Comparison of ENCODE assay signal across 21 mouse cellular contexts in the genomic region with DNA sequence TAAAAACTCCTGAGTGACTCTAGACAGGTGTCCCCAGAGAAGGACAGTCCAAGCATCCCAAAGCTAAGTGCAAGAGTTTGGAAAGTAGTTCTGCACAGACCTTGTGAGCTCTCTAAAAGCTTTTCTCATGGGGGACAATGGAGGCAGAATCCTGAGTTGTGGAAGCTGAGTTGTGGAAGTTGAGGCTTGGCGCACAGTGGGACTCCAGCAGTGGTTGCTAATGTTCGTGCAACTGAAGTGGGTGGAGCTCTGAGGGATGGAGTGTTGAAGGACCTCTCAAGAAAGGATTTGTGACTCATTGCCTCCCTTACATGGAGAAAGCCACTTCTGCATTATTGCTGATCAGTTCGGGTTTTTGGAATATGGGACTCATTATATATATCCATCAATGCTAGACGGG. TPM values are rescaled to one million over a fixed set of nuclear protein-coding genes. Genes with fewer than 3 reads are reported as not detected.
DNase-seq lines count a peak whose midpoint lies in the region; ATAC-seq lines count a peak whose summit lies in the region.
"Had no signal": no experiment of that assay in that cellular context is flagged by ENCODE, and none has a peak within 500 bp of the region (broad histone marks: within the 10 kb centered on the region; RNA-seq: fewer than 3 reads in every experiment).

No protein-coding gene starts in this region.

- H3K4me2 ChIP-seq in hindbrain, embryonic 14.5 days (replicated peaks): peak overlapping the region; percentile 75
- H3K4me2 ChIP-seq in hindbrain, embryonic 11.5 days (replicated peaks; ENCODE audit: low read depth, low read length): no peak overlapping the region; the same call in 1 of the 2 replicates
- H3K4me2 ChIP-seq in embryonic facial prominence, embryonic 14.5 days (ENCODE audit: low read depth, low read length): peak overlapping the region; percentile 90; the same call in 1 of the 2 replicates
- peak overlapping the region; percentile 90 for H3K4me2 ChIP-seq in limb, embryonic 13.5 days (replicated peaks)

- H3K36me3 ChIP-seq in hindbrain, embryonic 14.5 days (replicated peaks; ENCODE audit: control insufficient read depth, insufficient read depth): no peaks in the 10 kb centered on the region
- H3K36me3 ChIP-seq in hindbrain, embryonic 11.5 days (ENCODE audit: control insufficient read depth, insufficient read depth, low read length): no peaks in the 10 kb centered on the region
- no peaks in the 10 kb centered on the region for H3K36me3 ChIP-seq in embryonic facial prominence, embryonic 14.5 days (ENCODE audit: control insufficient read depth, insufficient read depth, low read length)
- no peaks in the 10 kb centered on the region for H3K36me3 ChIP-seq in limb, embryonic 13.5 days
- H3K36me3 ChIP-seq: forebrain, embryonic 15.5 days; G1E; heart, embryonic 12.5 days; hindbrain, embryonic 15.5 days had no signal

- H3K27ac ChIP-seq in hindbrain, embryonic 14.5 days: no peak overlapping the region
- no peak overlapping the region for H3K27ac ChIP-seq in hindbrain, embryonic 11.5 days (ENCODE audit: low read depth, low read length)
- no peak overlapping the region for H3K27ac ChIP-seq in embryonic facial prominence, embryonic 14.5 days (replicated peaks; ENCODE audit: low read depth, low read length)
- H3K27ac ChIP-seq in limb, embryonic 13.5 days: no peak overlapping the region
- H3K27ac ChIP-seq: forebrain, embryonic 15.5 days; hindbrain, embryonic 15.5 days; kidney, postnatal 0 days; left cerebral cortex, adult 2 months; liver, embryonic 14.5 days had no signal

- ATAC-seq in hindbrain, embryonic 14.5 days (ENCODE audit: low FRiP score): no peak
- ATAC-seq in hindbrain, embryonic 11.5 days (ENCODE audit: low FRiP score): no peak
- no peak for ATAC-seq in embryonic facial prominence, embryonic 14.5 days (ENCODE audit: low read depth)
- ATAC-seq in limb, embryonic 13.5 days (ENCODE audit: low FRiP score, low read depth): no peak
- ATAC-seq: forebrain, embryonic 15.5 days had no signal

- H3K27me3 ChIP-seq in hindbrain, embryonic 14.5 days (ENCODE audit: control insufficient read depth, insufficient read depth, low read length): peaks cover 35% of the 10 kb centered on the region
- peaks cover 28% of the 10 kb centered on the region for H3K27me3 ChIP-seq in hindbrain, embryonic 11.5 days (ENCODE audit: control insufficient read depth, insufficient read depth, low read length)
- peaks cover 23% of the 10 kb centered on the region for H3K27me3 ChIP-seq in embryonic facial prominence, embryonic 14.5 days (replicated peaks; ENCODE audit: control insufficient read depth, insufficient read depth, low read length)
- peaks cover 12% of the 10 kb centered on the region for H3K27me3 ChIP-seq in limb, embryonic 13.5 days

- no peak overlapping the region for H3K4me3 ChIP-seq in hindbrain, embryonic 14.5 days (replicated peaks; ENCODE audit: low read length)
- no peak overlapping the region for H3K4me3 ChIP-seq in hindbrain, embryonic 11.5 days (ENCODE audit: low read depth, low read length)
- H3K4me3 ChIP-seq in embryonic facial prominence, embryonic 14.5 days (ENCODE audit: low read depth, low read length): no peak overlapping the region; the same call in 1 of the 2 replicates
- H3K4me3 ChIP-seq in limb, embryonic 13.5 days: peak overlapping the region; percentile 60

- 75% methylated on average over 4 of the region's 4 CpGs for WGBS in hindbrain, embryonic 14.5 days
- 72% methylated on average over 4 of the region's 4 CpGs for WGBS in hindbrain, embryonic 11.5 days
- 49% methylated on average over 4 of the region's 4 CpGs for WGBS in embryonic facial prominence, embryonic 14.5 days
- WGBS in limb, embryonic 13.5 days: 46% methylated on average over 4 of the region's 4 CpGs

- H3K9me3 ChIP-seq in hindbrain, embryonic 14.5 days (ENCODE audit: control insufficient read depth, low read length): no peaks in the 10 kb centered on the region
- no peaks in the 10 kb centered on the region for H3K9me3 ChIP-seq in hindbrain, embryonic 11.5 days (ENCODE audit: control insufficient read depth, low read length)
- H3K9me3 ChIP-seq in embryonic facial prominence, embryonic 14.5 days (ENCODE audit: control insufficient read depth, low read length): no peaks in the 10 kb centered on the region
- no peaks in the 10 kb centered on the region for H3K9me3 ChIP-seq in limb, embryonic 13.5 days
- H3K9me3 ChIP-seq: forebrain, embryonic 15.5 days; G1E; heart, embryonic 12.5 days; hindbrain, embryonic 15.5 days; megakaryocyte, embryonic 14.5 days had no signal

- no peak overlapping the region for H3K9ac ChIP-seq in hindbrain, embryonic 14.5 days
- H3K9ac ChIP-seq in hindbrain, embryonic 11.5 days (ENCODE audit: low read depth, low read length): no peak overlapping the region
- H3K9ac ChIP-seq in embryonic facial prominence, embryonic 14.5 days (ENCODE audit: low read depth, low read length): no peak overlapping the region
- H3K9ac ChIP-seq in limb, embryonic 13.5 days: peak overlapping the region; percentile 78
- H3K9ac ChIP-seq: forebrain, embryonic 15.5 days; hindbrain, embryonic 15.5 days; liver, embryonic 14.5 days; lung, embryonic 14.5 days had no signal

- DNase-seq in hindbrain, embryonic 14.5 days (ENCODE audit: low spot score): no peak
- DNase-seq in hindbrain, embryonic 11.5 days (ENCODE audit: low spot score): no peak
- DNase-seq in NIH3T3 (ENCODE audit: low read depth): peak; percentile 29
- DNase-seq in embryonic facial prominence, embryonic 14.5 days (ENCODE audit: low spot score): no peak
- DNase-seq in thymus, postnatal 10 days (ENCODE audit: low spot score in 2 of 2): no peak
- DNase-seq in kidney, adult 9 months: no peak
- DNase-seq: adrenal gland, adult 2 months; B cell, adult 2 months; cerebellum, adult 11-12 months; kidney, adult 18-20 months; lung, embryonic 14.5 days; spleen, adult 18-20 months had no signal

- peaks cover 11% of the 10 kb centered on the region for H3K4me1 ChIP-seq in hindbrain, embryonic 14.5 days (replicated peaks; ENCODE audit: control insufficient read depth, insufficient read depth, low read length)
- H3K4me1 ChIP-seq in hindbrain, embryonic 11.5 days (replicated peaks; ENCODE audit: control insufficient read depth, insufficient read depth, low read length): peaks cover 3% of the 10 kb centered on the region
- peaks cover 4% of the 10 kb centered on the region for H3K4me1 ChIP-seq in embryonic facial prominence, embryonic 14.5 days (ENCODE audit: control insufficient read depth, insufficient read depth, low read length)
- peaks cover 41% of the 10 kb centered on the region for H3K4me1 ChIP-seq in limb, embryonic 13.5 days

RNA-seq across cellular contexts. Expression of gene Itga11, which starts 1.8 kb away (rescaled TPM):
- 1.4 and 1.6 TPM in 2 replicates for polyA plus RNA-seq in hindbrain, embryonic 14.5 days (2014; fragmentation: Nextera tagmentation; extraction: Ambion mirVana)
- polyA plus RNA-seq in hindbrain, embryonic 11.5 days (2014; fragmentation: Nextera tagmentation; extraction: Ambion mirVana): 2.9 and 3.0 TPM in 2 replicates
- 8.1 and 10.2 TPM in 2 replicates for polyA plus RNA-seq in embryonic facial prominence, embryonic 14.5 days (2014; fragmentation: Nextera tagmentation; extraction: Ambion mirVana)
- polyA plus RNA-seq in limb, embryonic 13.5 days (2015; fragmentation: Nextera tagmentation; extraction: Ambion mirVana): 8.0 and 8.2 TPM in 2 replicates
- polyA plus RNA-seq: G1E had no signal
